15 mouse cellular contexts compared by ENCODE assay signal in genomic region chr11:21194851-21195250, GRCm38 (mm10).
"Had no signal": no experiment of that assay in that cellular context is flagged by ENCODE, and none has a peak within 500 bp of the region (broad histone marks: within the 10 kb centered on the region; RNA-seq: fewer than 3 reads in every experiment).

No protein-coding gene starts in this region.

- DNase-seq: heart, postnatal 10 days; heart, postnatal 14 days; heart, postnatal 36 days; heart, postnatal 4 days; kidney, adult 11 months; kidney, adult 18-20 months; kidney, adult 2 months; kidney, adult 8-10 months; kidney, adult 9 months; kidney, postnatal 10 days; kidney, postnatal 14 days; kidney, postnatal 25 days; kidney, postnatal 36 days; layer of hippocampus, adult 9-11 months; layer of hippocampus, postnatal 36 days had no signal
